Mouse (Mus musculus) MEL (cell line): ENCODE data around the gene Itga11.
"Not testable (repeated sequence)": the region's sequence is repeated elsewhere in the genome, so short reads cannot be mapped to it uniquely, and the experiment has no call there.

Experiments used
- CHD2 ChIP-seq: IDR thresholded peaks from 2 replicates; pipeline ENCODE4 v1.6.1; 2011; ENCODE audit warnings: low read length, improper control_type of control experiment
- CTCF ChIP-seq, 3 experiments: IDR thresholded peaks in 2 of 3; conservative IDR thresholded peaks in 1 of 3; 2 replicates each; pipeline ENCODE4 v1.5.1; 2011 to 2012; ENCODE audit warnings: low read length in 3 of 3, low read depth in 2 of 3, mild to moderate bottlenecking in 2 of 3, improper control_type of control experiment in 1 of 3, inconsistent platforms in 1 of 3, mixed read lengths in 1 of 3, moderate library complexity in 1 of 3; ENCODE audit not compliant: control insufficient read depth in 1 of 3, insufficient read depth in 1 of 3, poor library complexity in 1 of 3, severe bottlenecking in 1 of 3
- MYC ChIP-seq: IDR thresholded peaks from 2 replicates; pipeline ENCODE4 v1.6.1; 2011; ENCODE audit warnings: low read depth, mild to moderate bottlenecking, low read length, improper control_type of control experiment, moderate library complexity
- NRF1 ChIP-seq: IDR thresholded peaks from 2 replicates; pipeline ENCODE4 v1.6.1; 2014; ENCODE audit warnings: low read depth, mild to moderate bottlenecking, inconsistent platforms, low read length, improper control_type of control experiment, moderate library complexity; ENCODE audit not compliant: poor library complexity, insufficient read depth, severe bottlenecking
- POLR2A ChIP-seq, 2 experiments: IDR thresholded peaks; 2 replicates each; pipeline ENCODE4 v1.6.1; 2011 to 2012; ENCODE audit warnings: low read length in 2 of 2, mild to moderate bottlenecking in 2 of 2, control low read depth in 1 of 2, improper control_type of control experiment in 1 of 2, low read depth in 1 of 2, moderate library complexity in 1 of 2; ENCODE audit not compliant: control insufficient read depth in 1 of 2, insufficient read depth in 1 of 2, poor library complexity in 1 of 2
- POLR2AphosphoS2 ChIP-seq: IDR thresholded peaks from 2 replicates; pipeline ENCODE4 v1.6.1; 2011; ENCODE audit warnings: low read length, improper control_type of control experiment
- SIN3A ChIP-seq: IDR thresholded peaks from 2 replicates; pipeline ENCODE4 v1.6.1; 2012; ENCODE audit warnings: low read length, improper control_type of control experiment, inconsistent platforms
- TBP ChIP-seq: IDR thresholded peaks from 2 replicates; pipeline ENCODE4 v1.8.0; 2011; ENCODE audit warnings: low read depth, low read length, improper control_type of control experiment
- USF1 ChIP-seq: IDR thresholded peaks from 2 replicates; pipeline ENCODE4 v1.6.1; 2014; ENCODE audit warnings: low read depth, mild to moderate bottlenecking, inconsistent platforms, low read length, improper control_type of control experiment, moderate library complexity
- ZC3H11A ChIP-seq: IDR thresholded peaks from 2 replicates; pipeline ENCODE4 v1.6.1; 2012; ENCODE audit warnings: low read depth, mild to moderate bottlenecking, inconsistent platforms, low read length, improper control_type of control experiment

DNA sequence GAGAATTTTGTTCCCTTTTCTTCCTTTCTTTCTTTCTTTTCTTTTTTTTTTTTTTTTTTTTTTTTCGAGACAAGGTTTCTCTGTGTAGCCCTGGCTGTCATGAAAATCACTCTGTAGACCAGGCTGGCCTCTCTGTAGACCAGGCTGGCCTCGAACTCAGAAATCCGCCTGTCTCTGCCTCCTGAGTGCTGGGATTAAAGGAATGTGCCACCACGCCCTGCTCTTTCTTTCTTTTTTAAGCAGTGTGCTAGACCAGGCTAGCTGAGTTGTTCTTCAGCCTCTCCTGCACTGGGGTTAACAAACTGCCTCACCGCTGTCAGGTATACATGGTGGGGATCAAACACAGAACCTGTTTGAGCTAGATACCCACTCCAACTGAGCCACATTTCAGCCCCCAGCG, 142.3 kb downstream of the Itga11 start:
- TF ChIP-seq CHD2; ZC3H11A; SIN3A; POLR2A (IDR thresholded peaks at IDR 0.05; ENCODE audit: control insufficient read depth in 1 of 2, insufficient read depth in 1 of 2, low read depth in 1 of 2, low read length in 2 of 2, poor library complexity in 1 of 2); USF1; CTCF (IDR thresholded peaks at IDR 0.05 in 2 of 3, conservative IDR thresholded peaks at IDR 0.05 in 1 of 3; ENCODE audit: control insufficient read depth in 1 of 3, insufficient read depth in 1 of 3, low read depth in 2 of 3, low read length in 3 of 3, poor library complexity in 1 of 3, severe bottlenecking in 1 of 3); MYC; TBP; POLR2AphosphoS2; NRF1: not testable (repeated sequence)
